Mouse (Mus musculus) CH12F3 (cell line): ENCODE results near the gene D10Jhu81e.
"Not testable (repeated sequence)": the region's sequence is repeated elsewhere in the genome, so short reads cannot be mapped to it uniquely, and the experiment has no call there.

Source experiments
- in situ Hi-C: fragments of 300-500 bp; cut with MboI; formaldehyde crosslinking; loops from 2 replicates; pipeline ENCODE4 v1.14.3; 2020; ENCODE audit warnings: low sequenced_read_pairs

D10Jhu81e gene

DNA sequence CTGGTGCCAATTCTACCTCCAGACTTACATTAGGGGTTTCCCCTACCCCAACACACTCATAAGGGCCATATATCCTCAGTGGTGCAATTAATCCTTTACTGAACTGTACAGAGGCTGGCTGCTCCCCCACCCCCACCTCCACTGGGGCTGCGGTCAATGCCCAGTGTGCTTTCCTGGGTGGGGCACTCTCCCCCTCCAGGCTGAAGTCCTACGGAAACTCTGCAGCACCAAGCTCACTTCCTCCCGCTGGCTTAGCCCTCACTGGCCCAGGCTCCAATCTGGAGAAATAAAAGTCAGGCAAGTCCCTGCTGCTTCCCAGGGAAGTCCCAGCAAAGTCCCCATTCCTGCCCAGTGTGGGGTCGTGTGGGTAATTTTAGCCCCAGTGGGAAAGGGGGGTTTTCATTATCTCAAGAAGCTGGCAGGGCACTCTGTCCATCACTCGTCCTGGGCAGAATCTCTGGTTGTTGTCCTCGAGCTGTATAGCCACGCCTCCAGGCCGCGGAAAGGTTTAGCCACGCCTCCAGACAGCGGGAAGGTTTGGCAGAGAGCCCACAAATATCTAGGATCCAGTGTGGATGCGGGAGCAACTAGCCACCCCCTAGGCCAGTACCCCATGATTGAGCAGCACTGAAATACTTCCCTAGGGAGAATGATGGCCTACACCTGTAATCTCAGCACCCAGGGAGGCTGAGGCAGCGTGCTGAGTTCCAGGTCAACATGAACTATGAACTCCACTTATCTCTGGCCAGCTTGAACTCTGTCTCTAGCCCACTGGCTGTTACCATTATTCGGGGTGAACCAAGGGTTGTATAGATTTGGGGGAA is 34.4 kb downstream of the D10Jhu81e start:
- in situ Hi-C loops: no loop called here

DNA sequence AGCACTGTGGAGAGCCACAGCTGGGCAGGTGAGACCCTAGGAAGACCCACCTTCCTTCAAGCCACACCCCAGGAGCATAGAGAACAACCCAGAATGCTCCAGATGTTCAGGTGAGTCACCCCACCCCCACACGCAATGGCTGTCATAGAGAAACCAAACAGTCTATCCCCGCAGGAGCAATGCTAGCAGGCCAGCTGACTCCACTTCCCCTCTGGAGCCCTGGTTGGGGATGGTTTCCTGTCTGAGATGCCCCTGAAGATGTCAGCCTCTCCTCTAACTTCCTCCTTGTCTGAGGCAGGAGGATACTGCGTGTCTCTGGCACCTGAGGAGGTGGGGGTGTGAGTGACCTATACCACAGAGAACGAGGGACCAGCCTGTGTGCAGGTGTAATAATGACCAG is 35.2 kb downstream of the D10Jhu81e start:
- in situ Hi-C loops: no loop called here

DNA sequence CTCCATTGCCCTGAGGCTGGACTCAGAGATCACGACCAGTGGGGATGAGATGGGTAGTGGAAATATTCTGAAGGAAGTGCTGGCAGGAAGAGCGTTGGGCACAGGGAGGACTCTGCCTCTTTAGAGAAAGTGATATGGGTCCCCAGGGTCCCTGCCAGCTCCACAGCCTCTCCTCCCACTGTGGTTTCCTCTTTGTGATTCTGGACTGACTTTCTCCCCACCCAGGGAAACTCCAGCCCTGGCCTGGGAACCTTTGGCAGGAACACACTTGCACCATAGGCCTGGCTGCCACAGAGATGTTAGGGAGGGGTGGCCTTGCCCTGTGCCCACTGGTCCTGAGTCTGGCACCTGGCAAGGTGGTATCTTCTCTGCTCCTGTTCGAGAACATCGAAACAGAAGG is 39.6 kb downstream of the D10Jhu81e start:
- in situ Hi-C loops: no loop called here

DNA sequence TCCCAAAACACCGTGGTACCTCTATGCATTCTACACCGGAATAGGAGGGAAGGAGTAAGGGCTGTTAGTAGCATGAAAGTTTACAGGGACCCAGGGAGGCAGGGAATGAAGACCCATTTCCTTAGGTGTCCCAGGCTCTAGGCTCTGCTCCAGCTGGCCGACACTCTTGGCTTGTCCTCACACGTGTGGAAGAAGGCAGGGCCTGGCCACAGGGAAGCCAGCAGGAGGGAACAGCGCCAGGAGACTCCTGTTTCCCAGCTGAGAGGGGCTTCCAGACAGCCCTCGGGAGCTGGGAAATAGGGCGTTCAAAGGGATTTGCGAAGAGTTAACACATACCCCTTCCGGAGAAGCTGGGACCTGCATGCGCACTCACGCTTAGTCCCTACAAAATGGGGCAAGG is 40.2 kb downstream of the D10Jhu81e start:
- in situ Hi-C loops: no loop called here

DNA sequence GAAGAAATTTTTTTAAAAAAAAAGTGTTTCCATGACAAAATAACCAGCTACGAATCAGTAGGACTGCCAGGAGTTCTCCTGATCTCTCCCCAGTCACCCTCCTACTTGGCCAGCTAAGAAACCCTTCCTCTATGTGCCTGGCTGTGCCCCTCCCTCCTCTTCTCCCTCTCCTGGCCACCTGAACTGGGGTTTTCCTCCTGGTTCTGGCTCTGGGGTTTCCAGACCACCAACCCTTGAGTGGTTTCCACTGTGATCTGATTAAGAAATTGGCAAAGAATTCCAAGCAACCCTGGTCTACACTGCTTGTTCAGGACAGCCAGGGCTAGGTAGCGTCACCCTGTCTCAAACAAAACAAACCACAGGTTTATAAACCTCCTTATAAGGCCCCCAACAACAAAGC is 40.9 kb downstream of the D10Jhu81e start:
- in situ Hi-C loops: no loop called here

DNA sequence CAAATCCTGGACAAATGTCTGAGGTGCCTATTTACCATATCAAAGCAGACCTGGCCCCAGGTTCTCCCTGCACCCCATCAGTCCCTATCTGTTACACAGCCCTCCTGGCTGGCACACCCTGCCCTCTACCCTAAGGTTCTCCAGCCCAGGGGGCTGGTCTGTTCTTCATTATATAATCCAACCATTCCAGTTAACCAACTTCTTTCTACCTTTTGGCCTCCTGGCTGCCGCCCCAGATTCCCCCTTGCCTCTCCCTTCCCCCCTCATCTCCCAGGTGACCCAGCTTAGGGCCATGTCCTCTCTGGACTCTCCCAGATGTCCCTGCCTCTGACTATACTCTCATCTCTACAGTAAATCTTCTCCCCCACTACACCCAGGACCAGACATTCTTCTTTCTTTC is 41.7 kb downstream of the D10Jhu81e start:
- in situ Hi-C loops: no loop called here

DNA sequence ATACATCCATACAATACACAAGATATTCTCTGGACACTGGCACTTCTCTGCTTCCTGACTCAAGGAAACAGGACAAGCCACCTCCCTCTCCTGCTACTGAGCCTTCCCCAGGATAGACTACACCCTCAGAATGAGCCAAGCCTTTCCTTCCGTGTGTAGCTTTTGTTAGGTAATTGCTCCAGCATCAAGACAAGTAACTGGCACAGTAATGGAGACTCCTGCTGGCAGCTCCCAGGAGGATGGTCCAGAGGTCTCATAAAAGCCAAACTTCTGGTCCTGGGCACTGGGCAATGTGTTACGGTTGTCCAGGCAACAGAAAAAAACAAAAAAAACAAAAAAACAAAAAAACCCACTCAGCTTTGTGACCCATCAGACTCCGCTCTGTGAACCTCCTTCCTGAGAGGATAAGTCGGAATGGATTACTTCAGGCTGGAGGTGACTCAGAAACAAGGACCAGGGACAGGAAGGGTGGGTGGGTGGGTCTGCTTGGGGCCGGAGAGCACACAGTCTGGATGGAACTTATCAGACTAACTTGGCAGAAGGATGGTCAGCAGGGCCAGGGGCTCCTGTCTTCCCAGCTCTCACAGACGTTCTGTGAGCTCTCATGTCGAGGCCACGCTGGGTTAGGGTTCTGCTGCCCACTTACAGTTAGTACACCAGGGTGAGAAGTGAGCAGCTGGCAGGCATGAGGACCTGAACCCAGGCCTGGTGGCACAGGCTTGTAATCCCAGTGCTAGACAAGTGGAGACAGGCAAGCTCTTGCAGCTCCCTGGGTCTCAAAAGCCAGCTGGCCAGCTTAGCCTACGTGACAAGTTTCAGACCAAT is 42.3 kb downstream of the D10Jhu81e start:
- in situ Hi-C loops: no loop called here

DNA sequence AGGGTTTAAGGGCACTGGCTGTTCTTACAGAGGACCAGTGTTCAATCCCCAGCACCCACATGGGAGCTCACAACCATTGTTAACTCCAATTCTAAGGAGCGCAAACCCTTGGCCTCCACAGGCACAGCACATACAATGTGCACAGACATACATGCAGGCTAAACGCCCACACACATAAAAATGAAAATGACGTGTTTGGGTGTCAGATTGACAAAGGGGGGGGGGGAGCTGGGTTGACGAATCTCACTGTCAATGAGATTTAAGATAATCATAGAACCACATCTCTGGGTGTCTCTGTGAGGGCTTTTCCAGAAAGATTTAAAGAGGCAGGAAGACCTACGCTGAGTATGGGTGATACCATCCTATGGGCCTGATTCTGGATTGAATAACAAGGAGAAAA is 43.3 kb downstream of the D10Jhu81e start:
- in situ Hi-C loops: no loop called here

DNA sequence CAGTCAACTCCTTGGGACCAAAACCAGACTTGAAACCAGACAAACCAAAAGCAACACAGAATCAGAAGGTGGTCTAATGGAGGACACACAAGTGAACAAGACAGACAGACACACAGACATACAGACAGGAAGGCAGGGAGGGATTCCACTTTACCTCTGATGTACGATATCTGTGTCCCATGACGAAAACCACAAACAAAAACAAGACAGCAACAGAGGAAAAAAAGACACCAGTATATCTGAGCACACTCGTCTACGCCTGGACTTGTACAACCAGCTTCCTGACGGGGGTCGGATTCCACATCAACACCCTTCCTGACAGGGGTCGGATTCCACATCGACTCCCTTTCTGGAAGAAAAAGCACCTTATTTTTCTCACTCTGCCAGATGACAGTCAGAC is 44.5 kb downstream of the D10Jhu81e start:
- in situ Hi-C loops: not testable (repeated sequence)

DNA sequence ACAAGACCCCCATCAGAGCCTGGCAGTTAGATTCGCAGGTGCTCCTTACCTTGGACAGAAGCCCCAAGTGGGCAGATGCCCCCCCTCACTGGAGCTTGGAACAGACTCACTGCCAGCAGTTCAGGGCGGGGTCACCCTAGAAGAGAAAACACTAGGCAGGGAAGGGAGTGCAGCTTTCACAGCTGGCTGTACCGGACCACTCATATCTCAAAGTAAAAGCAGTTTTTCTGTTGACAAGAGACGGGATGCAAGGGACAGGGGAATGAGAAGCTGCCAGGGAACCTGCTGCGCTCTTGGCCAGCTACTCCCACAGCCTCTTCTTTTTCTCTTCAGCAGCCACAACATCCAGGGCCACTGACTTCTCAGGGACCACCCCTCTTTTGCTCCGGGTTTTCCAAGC is 45.4 kb downstream of the D10Jhu81e start:
- in situ Hi-C loops: not testable (repeated sequence)

DNA sequence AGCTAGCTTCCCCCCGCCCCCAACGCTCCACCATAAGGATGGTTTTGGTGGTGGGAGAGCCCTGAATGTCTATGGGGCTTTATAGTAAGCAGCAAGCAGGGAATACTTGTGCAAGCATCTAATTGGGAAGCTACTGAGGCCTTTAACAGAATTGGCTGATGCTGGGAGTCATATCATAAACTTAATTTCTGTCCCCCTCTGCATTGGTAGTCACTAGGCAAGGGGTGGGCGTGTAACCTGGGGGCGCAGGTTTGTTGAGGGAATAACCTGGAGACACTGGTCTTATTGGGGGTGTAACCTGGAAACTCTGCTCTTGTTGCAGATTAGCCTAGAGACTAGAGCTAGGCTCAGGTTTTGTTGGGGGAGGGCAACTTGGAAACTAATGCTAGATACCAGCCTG is 50.2 kb downstream of the D10Jhu81e start:
- in situ Hi-C loops: no loop called here

DNA sequence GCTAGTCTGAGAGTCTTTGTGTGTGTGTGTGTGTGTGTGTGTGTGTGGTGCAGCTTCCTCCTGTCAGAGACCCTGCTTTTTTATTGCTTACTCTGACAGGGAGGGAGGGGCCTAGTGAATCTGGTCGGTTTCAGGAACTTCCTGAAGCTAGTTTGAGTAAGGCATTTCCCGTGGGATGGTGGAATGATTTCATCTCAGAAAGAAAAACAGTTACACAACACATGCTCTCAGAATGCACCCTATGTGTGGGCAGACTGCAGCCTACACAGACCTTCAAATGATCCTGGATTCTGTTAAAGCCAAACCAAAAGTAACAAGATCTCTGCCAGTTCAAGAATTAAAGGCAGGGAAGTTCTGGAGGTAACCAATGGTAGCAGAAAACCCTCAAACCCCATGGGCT is 54.4 kb downstream of the D10Jhu81e start:
- in situ Hi-C loops: no loop called here

DNA sequence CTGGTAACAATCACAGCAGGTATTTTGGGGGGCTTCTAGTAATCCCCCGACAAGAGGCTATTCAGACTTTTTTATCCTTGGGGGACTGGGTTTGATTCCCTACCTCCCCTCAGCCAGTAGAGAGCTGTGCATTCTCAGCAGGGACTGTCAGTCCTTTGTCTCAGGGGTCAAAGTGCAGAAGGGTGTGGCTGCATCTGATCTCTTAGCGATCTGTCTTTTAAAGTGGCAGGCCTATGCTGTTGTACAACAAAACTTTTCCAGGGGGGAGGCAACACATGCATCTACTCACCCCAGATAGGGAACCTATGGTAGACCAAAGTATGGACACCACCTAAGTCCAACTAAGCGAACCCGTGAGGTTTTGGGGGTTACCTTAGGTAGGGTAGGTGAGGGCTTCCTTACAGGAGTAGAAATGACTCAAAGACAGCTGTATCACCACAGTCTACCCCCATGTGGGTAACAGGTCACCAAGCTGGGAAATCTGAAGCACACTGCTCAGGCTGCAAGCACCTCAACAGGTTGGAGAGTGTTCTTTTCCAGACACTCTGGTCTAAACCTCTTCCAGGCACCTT is 55.0 kb downstream of the D10Jhu81e start:
- in situ Hi-C loops: no loop called here
